Mouse (Mus musculus): ENCODE measurements around the gene Entpd1. TPM values are rescaled to one million over a fixed set of nuclear protein-coding genes. Genes with fewer than 3 reads are reported as not detected.

The Entpd1 gene
- polyA plus RNA-seq, 1 experiment = 11.2 TPM

GRCm38 (mm10) chr19:40699816-40700215 is 87.7 kb downstream of the Entpd1 start:
- Histone ChIP-seq H3K4me3 (ENCODE audit: control insufficient read depth, insufficient read depth, low read length) (no peak overlapping the region), H3K27ac (ENCODE audit: control insufficient read depth, insufficient read depth, low read length) (no peak overlapping the region), H3K27me3 (ENCODE audit: control insufficient read depth, insufficient read depth, low read length) (no peaks in the 10 kb centered on the region), H3K36me3 (ENCODE audit: control insufficient read depth, insufficient read depth, low read length) (no peaks in the 10 kb centered on the region), H3K4me1 (replicated peaks; ENCODE audit: control insufficient read depth, insufficient read depth, low read length) (no peaks in the 10 kb centered on the region)
- TF ChIP-seq POLR2A (IDR thresholded peaks at IDR 0.05; ENCODE audit: control insufficient read depth, extremely low read depth, insufficient read depth, low read length, poor library complexity) (no peak), CTCF (IDR thresholded peaks at IDR 0.05; ENCODE audit: borderline replicate concordance, control insufficient read depth, extremely low read depth, insufficient read depth, low read length, poor library complexity) (no peak)
- WGBS = 96% methylated on average over 5 of the region's 5 CpGs
- no peak for DNase-seq

- Histone ChIP-seq H3K4me3 (ENCODE audit: control insufficient read depth, insufficient read depth, low read length) (no peak overlapping the region), H3K36me3 (ENCODE audit: control insufficient read depth, insufficient read depth, low read length) (no peaks in the 10 kb centered on the region), H3K4me1 (replicated peaks; ENCODE audit: control insufficient read depth, insufficient read depth, low read length) (no peaks in the 10 kb centered on the region), H3K27me3 (ENCODE audit: control insufficient read depth, insufficient read depth, low read length) (no peaks in the 10 kb centered on the region), H3K27ac (ENCODE audit: control insufficient read depth, insufficient read depth, low read length) (no peak overlapping the region)
- TF ChIP-seq POLR2A (IDR thresholded peaks at IDR 0.05; ENCODE audit: control insufficient read depth, extremely low read depth, insufficient read depth, low read length, poor library complexity) (no peak), CTCF (IDR thresholded peaks at IDR 0.05; ENCODE audit: borderline replicate concordance, control insufficient read depth, extremely low read depth, insufficient read depth, low read length, poor library complexity) (no peak)
- no peak for DNase-seq
- WGBS = 86% methylated on average over 4 of the region's 4 CpGs
Observed at GRCm38 (mm10) chr19:40702406-40702805, 90.2 kb downstream of the Entpd1 start.

GRCm38 (mm10) chr19:40712889-40713628 is 100.9 kb downstream of the Entpd1 start:
- no peak for DNase-seq
- Histone ChIP-seq H3K4me1 (replicated peaks; ENCODE audit: control insufficient read depth, insufficient read depth, low read length) (peaks cover 6% of the 10 kb centered on the region), H3K27ac (ENCODE audit: control insufficient read depth, insufficient read depth, low read length) (no peak overlapping the region), H3K4me3 (ENCODE audit: control insufficient read depth, insufficient read depth, low read length) (no peak overlapping the region), H3K27me3 (ENCODE audit: control insufficient read depth, insufficient read depth, low read length) (no peaks in the 10 kb centered on the region), H3K36me3 (ENCODE audit: control insufficient read depth, insufficient read depth, low read length) (no peaks in the 10 kb centered on the region)
- 92% methylated on average over 16 of the region's 16 CpGs for WGBS
- TF ChIP-seq POLR2A (IDR thresholded peaks at IDR 0.05; ENCODE audit: control insufficient read depth, extremely low read depth, insufficient read depth, low read length, poor library complexity) = no peak
- no peak for TF ChIP-seq CTCF (IDR thresholded peaks at IDR 0.05; ENCODE audit: borderline replicate concordance, control insufficient read depth, extremely low read depth, insufficient read depth, low read length, poor library complexity)

- TF ChIP-seq POLR2A (IDR thresholded peaks at IDR 0.05; ENCODE audit: control insufficient read depth, extremely low read depth, insufficient read depth, low read length, poor library complexity) (no peak), CTCF (IDR thresholded peaks at IDR 0.05; ENCODE audit: borderline replicate concordance, control insufficient read depth, extremely low read depth, insufficient read depth, low read length, poor library complexity) (no peak)
- 95% methylated on average over 5 of the region's 5 CpGs for WGBS
- no peaks in the 10 kb centered on the region for H3K27me3 ChIP-seq (ENCODE audit: control insufficient read depth, insufficient read depth, low read length)
- H3K4me3 ChIP-seq (ENCODE audit: control insufficient read depth, insufficient read depth, low read length) = no peak overlapping the region
- no peak for DNase-seq
- no peaks in the 10 kb centered on the region for H3K36me3 ChIP-seq (ENCODE audit: control insufficient read depth, insufficient read depth, low read length)
- H3K4me1 ChIP-seq (replicated peaks; ENCODE audit: control insufficient read depth, insufficient read depth, low read length) = no peaks in the 10 kb centered on the region
- no peak overlapping the region for H3K27ac ChIP-seq (ENCODE audit: control insufficient read depth, insufficient read depth, low read length)
Observed at GRCm38 (mm10) chr19:40714700-40715099, 102.5 kb downstream of the Entpd1 start.

- no peak for DNase-seq
- H3K36me3 ChIP-seq (ENCODE audit: control insufficient read depth, insufficient read depth, low read length) = no peaks in the 10 kb centered on the region
- WGBS = 90% methylated on average over 6 of the region's 6 CpGs
- TF ChIP-seq CTCF (IDR thresholded peaks at IDR 0.05; ENCODE audit: borderline replicate concordance, control insufficient read depth, extremely low read depth, insufficient read depth, low read length, poor library complexity) (no peak), POLR2A (IDR thresholded peaks at IDR 0.05; ENCODE audit: control insufficient read depth, extremely low read depth, insufficient read depth, low read length, poor library complexity) (no peak)
- no peak overlapping the region for H3K4me3 ChIP-seq (ENCODE audit: control insufficient read depth, insufficient read depth, low read length)
- H3K4me1 ChIP-seq (replicated peaks; ENCODE audit: control insufficient read depth, insufficient read depth, low read length) = peaks cover 10% of the 10 kb centered on the region
- H3K27ac ChIP-seq (ENCODE audit: control insufficient read depth, insufficient read depth, low read length) = no peak overlapping the region
- no peaks in the 10 kb centered on the region for H3K27me3 ChIP-seq (ENCODE audit: control insufficient read depth, insufficient read depth, low read length)
Observed at GRCm38 (mm10) chr19:40716981-40717380, 104.8 kb downstream of the Entpd1 start.

- Histone ChIP-seq H3K4me1 (replicated peaks; ENCODE audit: control insufficient read depth, insufficient read depth, low read length) (peaks cover 10% of the 10 kb centered on the region), H3K4me3 (ENCODE audit: control insufficient read depth, insufficient read depth, low read length) (no peak overlapping the region), H3K36me3 (ENCODE audit: control insufficient read depth, insufficient read depth, low read length) (no peaks in the 10 kb centered on the region), H3K27ac (ENCODE audit: control insufficient read depth, insufficient read depth, low read length) (no peak overlapping the region), H3K27me3 (ENCODE audit: control insufficient read depth, insufficient read depth, low read length) (no peaks in the 10 kb centered on the region)
- 96% methylated on average over 11 of the region's 11 CpGs for WGBS
- TF ChIP-seq POLR2A (IDR thresholded peaks at IDR 0.05; ENCODE audit: control insufficient read depth, extremely low read depth, insufficient read depth, low read length, poor library complexity) (no peak), CTCF (IDR thresholded peaks at IDR 0.05; ENCODE audit: borderline replicate concordance, control insufficient read depth, extremely low read depth, insufficient read depth, low read length, poor library complexity) (no peak)
- DNase-seq = no peak
Observed at GRCm38 (mm10) chr19:40719439-40720105, 107.4 kb downstream of the Entpd1 start.
